Mouse (Mus musculus): ENCODE measurements around the gene Dip2a. TPM values are rescaled to one million over a fixed set of nuclear protein-coding genes. Genes with fewer than 3 reads are reported as not detected.
A peak's percentile ranks its signal among the peaks of the same experiment; 100 is the strongest.

Gene Dip2a
- total RNA-seq, 1 experiment from 2014 or later: 8.2 TPM

DNA sequence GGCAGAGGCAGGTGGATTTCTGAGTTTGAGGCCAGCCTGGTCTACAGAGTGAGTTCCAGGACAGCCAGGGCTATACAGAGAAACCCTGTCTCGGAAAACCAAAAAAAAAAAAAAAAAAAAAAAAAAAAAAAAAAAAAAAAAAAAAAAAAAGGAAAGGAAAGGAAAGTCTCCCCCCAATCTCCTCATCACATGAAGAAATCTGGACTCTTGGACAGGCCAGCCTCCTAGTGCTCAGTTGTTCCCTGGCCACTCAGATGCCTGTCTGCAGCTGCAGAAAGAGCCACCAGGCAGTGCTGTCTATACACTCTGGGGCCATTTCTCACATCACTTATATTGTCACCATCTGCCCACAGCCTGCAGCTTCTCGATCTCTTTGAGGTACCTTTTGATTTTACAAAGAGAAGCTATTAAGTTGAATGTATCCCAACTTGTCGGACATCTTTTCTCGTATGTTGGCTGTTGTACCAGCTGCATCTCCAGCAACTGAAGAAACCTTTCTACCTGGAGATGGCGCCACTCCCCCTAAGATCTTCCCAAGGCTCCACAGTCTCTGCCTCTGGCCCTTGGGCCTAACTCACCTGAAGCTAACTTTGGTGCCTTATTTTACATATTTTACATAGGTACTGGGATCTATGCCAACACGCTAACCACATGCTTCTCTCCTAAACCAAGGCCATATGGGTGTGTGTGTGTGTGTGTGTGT lies 18.6 kb downstream of the Dip2a start:
- no peak for ATAC-seq (replicated peaks; ENCODE audit: insufficient number of reproducible peaks, low FRiP score, low TSS enrichment, poor library complexity, severe bottlenecking)

DNA sequence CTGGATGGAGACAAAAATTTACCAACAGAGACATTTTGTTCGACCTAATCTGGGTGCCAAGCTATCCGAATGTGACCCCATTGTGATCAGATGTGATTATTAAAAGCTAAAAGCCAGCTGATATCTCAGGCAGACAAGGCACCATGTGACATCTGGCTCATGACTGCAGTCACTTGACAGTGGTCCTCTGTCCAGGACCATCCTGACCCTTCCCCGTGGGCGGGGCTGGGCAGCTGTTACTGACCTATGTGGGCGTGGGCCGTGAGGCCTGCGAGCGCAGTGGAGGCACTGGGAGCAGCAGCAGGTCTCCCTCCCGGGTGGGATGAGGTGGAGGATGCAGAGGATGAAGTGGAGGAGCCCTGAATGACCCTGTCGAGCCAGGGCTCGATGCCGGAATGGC lies 27.5 kb downstream of the Dip2a start:
- ATAC-seq (replicated peaks; ENCODE audit: insufficient number of reproducible peaks, low FRiP score, low TSS enrichment, poor library complexity, severe bottlenecking): no peak

DNA sequence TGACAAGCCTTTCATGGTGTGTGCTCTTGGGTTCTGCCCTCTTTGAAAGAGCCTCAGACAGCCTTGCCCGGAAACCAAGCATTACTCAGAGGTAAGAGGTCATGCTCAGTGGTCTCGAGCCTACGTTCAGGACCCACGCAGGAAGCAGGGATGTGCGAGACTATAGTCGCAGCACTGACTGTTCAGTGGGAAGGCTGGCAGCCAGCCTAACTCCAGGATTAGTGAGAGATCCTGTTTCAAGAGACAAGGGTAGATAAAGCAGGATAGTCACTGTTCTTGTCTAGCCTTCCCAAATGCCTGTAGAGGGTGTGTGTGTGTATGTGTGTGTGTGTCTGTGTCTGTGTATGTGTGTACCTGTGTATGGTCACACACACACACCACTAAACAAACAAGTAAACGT lies 28.9 kb downstream of the Dip2a start:
- ATAC-seq (replicated peaks; ENCODE audit: insufficient number of reproducible peaks, low FRiP score, low TSS enrichment, poor library complexity, severe bottlenecking): no peak

DNA sequence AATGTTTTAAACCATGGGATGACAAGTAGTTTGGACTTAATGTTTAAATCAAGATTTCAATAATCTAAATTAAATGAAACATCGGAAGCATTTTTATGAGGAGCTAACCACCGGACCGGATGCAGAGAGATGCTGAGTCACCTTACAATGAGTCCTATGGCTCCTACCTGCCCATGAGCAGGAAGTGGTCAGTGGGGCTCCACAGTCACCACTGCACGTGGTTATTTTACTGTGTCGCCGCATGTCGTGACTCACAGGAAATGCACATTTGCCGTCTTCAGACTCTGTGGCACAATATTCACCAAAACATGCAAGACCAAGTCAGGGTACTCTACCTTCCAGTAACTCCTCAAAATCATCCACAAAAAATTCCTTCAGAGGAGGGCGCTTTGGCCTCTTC lies 38.4 kb downstream of the Dip2a start:
- peak; percentile 53 for ATAC-seq (replicated peaks; ENCODE audit: insufficient number of reproducible peaks, low FRiP score, low TSS enrichment, poor library complexity, severe bottlenecking)

DNA sequence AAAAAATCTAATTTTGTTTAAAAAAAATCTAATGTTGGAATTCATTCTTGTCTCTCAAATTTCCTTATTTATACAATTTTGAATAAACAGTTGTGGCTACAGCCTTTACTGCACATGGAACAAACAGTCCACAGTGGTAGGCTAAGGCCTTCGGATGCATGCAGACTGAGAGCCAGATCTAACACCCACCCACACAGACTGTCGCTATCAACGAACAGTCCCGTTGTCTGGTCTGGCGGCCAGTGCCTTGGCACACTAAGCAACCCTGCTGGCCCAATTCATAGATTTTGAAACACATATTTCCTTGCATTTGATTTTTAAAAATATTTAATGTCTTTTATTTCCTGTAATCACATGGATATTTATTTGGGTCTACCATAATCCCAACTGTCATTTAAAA lies 45.0 kb downstream of the Dip2a start:
- ATAC-seq (replicated peaks; ENCODE audit: insufficient number of reproducible peaks, low FRiP score, low TSS enrichment, poor library complexity, severe bottlenecking): no peak

DNA sequence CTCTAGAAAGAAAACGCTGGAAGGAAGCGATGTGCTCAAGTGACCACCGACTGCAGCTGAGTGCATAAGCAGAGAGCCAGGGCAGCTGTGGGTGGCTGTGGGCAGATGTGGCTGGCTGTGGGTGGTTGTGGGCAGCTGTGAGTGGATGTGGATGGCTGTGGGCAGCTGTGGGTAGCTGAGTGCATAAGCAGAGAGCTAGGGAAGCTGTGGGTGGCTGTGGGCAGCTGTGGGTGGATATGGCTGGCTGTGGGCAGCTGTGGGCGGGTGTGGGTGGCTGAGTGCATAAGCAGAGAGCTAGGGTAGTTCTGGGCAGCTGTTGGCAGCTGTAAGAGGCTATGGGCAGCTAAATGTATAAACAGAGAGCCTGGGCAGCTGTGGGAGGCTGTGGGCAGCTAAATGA lies 51.9 kb downstream of the Dip2a start:
- ATAC-seq (replicated peaks; ENCODE audit: insufficient number of reproducible peaks, low FRiP score, low TSS enrichment, poor library complexity, severe bottlenecking): no peak

DNA sequence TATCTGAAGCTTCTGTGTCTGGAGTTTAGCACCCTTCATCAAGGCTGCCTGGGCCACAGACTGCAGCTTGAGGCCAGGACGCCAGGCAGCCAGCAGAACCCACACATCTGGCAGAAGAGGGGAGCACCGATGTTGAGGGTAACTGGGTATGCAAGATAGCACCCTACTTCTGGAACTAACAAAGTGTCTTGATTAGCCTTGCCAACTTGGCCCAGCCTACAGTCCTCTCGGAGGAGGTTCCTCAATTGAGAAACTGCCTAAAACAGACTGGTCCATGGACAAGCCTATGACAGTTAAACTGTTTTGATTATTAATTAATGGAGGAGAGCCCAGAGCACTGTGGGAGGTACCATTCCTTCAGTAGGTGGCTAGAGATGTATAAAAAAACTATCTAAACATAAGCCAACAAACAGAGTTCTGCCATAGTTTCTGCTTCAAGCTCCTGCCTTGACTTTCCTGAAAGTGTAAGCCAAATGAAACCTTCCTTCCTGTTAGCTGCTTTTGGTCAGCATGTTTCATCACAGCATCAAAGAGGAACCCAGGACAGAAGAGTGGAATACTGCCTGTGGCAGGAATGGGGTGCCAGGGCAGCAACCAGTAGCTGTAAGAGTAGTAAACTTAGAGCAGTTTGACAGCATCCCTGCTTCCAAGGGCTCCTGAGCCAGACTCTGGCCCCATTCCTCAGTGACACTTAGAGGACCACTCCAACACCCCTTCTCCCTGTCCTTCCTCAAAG lies 55.0 kb downstream of the Dip2a start:
- ATAC-seq (replicated peaks; ENCODE audit: insufficient number of reproducible peaks, low FRiP score, low TSS enrichment, poor library complexity, severe bottlenecking): no peak

DNA sequence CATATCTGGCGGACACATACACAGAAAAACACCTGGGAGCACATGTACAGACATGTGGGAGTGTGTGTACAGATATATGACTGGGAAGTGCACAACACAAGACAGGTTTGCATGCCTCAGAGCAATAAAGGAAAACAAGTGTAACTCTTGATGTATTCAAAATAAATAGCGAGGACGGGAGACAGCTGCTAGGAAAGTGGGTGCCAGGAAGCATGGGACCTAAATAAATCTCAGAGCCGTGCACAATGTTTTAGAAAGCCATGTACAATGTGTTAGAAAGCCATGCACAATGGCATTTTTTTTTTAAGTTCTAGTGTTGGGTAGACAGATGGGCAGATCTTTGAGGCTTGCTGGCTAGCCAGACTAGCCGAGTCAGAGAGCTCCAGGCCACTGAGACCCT lies 56.0 kb downstream of the Dip2a start:
- no peak for ATAC-seq (replicated peaks; ENCODE audit: insufficient number of reproducible peaks, low FRiP score, low TSS enrichment, poor library complexity, severe bottlenecking)

DNA sequence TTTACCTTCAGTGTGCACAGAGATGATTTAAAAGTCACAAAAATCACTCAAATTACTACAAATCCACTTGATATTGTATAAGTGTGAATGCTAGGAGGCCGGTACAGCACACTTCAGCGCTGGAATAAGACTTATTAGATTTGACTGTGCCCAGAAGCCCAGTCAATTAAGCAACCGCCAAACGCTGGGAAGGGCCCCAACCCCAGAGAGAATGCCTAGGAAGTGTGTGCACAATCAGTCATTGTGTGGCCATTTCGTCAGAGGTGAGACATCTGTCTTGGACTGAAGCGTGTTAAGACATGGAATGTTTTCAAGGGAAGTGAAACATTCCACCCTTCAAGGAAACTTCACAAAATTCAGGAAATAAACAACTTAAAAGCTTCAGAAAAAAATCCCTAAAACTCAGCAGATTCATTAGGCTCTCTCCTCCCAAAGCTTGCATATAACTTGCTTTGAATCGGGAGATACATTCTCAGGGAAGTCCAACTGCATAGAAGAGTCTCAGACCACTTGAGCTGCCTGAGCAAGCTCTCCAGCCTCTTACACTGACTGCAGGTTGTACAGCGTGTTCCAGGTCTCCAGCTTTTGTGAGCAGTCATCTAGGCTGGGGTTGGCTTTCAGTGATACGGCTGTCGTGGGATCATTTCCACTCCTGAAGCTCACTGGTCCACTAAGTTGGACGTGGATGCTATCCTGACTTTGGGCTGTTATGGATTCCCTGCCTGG lies 56.7 kb downstream of the Dip2a start:
- ATAC-seq (replicated peaks; ENCODE audit: insufficient number of reproducible peaks, low FRiP score, low TSS enrichment, poor library complexity, severe bottlenecking): no peak

DNA sequence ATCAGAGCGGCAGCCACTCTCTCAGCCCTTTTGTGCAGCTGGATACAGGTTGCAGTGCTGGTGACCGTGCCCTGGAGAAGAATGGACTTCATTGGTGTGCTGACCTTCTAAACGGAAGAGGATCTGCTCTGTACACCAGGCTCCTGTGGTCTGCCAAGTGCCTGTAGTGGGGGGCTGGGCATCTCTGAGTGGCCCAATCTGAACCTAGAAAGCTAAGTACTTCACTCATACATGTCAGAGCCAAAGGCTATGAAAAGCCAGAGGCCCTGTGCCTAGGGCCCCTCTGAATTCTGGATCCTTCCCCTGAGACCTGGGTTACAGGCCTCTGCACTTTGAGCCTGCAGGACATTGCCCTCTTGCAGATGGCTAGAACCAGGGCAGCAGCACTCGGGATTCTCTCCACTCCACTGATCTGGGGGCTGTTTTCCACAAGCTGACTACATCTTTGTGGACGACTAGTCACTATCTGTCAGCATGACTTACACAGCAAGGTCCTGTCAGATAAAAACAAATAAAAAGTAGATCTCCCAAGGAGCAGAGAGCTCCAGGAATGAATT lies 66.5 kb downstream of the Dip2a start:
- ATAC-seq (replicated peaks; ENCODE audit: insufficient number of reproducible peaks, low FRiP score, low TSS enrichment, poor library complexity, severe bottlenecking): no peak

DNA sequence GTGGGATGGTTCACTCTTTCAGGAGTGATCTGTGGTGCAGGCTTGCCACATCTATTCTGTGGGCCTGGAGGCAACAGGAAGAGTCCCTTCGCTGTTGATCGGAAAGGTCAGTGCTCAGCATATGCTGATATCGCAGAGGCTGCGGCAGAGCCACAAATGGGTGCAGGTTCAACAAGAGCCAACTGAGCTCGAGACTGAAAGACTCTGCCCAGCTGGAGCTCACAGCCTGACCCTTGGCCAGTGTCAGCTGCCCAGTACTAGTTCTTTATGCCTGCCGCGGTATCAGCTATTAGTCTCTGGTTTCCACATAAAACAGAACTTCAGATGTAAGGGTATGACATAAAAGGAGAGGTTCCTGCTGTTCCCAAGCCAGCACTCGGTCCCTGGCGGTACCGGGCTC lies 69.8 kb downstream of the Dip2a start:
- no peak for ATAC-seq (replicated peaks; ENCODE audit: insufficient number of reproducible peaks, low FRiP score, low TSS enrichment, poor library complexity, severe bottlenecking)

DNA sequence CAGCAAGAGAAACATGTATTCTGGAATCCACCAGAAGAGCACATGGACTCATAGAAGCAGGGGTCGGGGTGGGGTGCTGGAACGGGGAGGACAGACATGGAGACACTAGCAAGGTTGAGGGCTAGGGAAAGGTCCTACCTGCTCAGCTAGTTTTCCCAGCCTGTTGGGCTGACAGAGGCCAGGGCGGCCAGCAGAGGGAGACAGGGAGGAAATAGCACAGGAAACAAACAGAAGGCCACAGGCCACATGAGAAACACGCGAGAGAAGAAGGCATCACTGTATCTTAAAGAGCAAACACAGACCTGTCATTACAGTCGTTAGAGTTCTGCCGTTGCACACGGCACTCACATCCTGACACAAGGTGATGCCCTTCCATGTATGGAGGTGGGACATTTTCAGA lies 73.9 kb downstream of the Dip2a start:
- 0 out of 2 replicates have a peak, but pooled peaks have one; percentile 40 for ATAC-seq (replicated peaks; ENCODE audit: insufficient number of reproducible peaks, low FRiP score, low TSS enrichment, poor library complexity, severe bottlenecking)

DNA sequence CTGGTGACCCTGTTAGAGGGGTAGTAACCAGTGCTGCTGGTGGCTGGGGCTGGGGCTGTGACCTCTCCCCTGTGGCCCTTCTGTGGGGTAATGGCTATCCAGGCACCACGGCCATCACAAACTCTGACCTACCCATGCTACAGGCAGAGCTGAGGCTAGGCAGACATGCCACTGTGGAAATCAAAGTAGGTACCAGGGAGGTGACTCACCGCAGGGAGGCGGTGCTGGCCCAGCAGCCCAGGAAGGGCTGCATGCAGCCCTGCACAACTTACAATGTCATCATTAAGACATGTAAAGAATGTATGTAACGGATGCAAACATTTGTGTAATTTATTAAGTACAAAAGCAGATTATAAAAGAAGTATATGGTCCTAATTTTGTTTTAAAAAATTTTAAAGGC lies 82.7 kb downstream of the Dip2a start:
- ATAC-seq (replicated peaks; ENCODE audit: insufficient number of reproducible peaks, low FRiP score, low TSS enrichment, poor library complexity, severe bottlenecking): no peak

DNA sequence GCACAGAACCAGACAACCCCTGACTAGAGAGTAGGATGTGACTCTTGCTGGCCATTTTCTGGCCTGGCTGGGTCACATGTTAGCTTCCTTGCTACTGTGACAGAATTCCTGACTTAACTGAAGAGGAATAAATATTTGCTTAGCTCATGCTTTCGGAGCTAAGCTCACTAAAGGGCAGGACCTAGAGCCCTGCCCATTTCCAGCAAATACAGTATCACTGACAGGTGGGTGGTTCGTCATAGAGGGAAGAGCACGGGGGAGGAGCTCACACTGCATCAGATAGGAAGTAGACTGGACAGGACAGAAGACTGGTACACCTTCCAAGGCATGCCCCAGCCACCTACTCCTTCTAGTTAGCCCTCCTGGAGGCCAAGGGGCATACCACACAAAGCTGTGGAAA lies 83.6 kb downstream of the Dip2a start:
- ATAC-seq (replicated peaks; ENCODE audit: insufficient number of reproducible peaks, low FRiP score, low TSS enrichment, poor library complexity, severe bottlenecking): no peak

DNA sequence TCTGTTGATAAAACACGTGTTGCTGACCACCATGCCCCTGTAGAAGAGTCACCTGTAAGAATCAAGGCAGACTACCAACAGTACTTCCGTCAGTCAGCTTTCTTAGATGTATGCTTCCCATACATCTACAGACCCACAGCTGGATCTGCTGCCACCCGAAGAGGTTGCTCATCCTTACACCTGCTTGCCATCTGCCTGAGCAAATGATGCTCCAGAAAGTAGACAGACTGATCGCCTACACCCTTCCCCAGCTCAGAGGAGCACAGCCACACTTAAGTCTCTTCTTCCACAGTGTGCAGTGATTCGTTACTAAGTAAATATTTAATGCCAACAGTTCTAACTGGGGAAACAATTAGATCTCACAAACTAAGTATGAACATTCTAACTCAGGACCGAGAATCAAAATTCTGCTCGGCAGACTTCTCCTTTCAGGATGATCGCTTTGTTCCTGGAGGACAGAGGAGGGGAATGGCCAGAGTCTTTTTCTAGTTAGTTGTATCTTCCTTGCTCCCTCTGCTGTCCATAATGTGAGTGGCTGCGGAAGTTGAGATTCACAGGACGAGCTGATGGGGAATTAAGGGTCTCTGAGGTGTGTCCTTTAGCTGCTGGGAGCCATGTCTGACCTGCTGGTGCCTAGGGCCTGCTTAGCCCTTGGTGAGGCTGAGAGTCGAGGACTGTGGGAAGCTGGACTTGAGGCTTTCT lies 84.6 kb downstream of the Dip2a start:
- ATAC-seq (replicated peaks; ENCODE audit: insufficient number of reproducible peaks, low FRiP score, low TSS enrichment, poor library complexity, severe bottlenecking): no peak

DNA sequence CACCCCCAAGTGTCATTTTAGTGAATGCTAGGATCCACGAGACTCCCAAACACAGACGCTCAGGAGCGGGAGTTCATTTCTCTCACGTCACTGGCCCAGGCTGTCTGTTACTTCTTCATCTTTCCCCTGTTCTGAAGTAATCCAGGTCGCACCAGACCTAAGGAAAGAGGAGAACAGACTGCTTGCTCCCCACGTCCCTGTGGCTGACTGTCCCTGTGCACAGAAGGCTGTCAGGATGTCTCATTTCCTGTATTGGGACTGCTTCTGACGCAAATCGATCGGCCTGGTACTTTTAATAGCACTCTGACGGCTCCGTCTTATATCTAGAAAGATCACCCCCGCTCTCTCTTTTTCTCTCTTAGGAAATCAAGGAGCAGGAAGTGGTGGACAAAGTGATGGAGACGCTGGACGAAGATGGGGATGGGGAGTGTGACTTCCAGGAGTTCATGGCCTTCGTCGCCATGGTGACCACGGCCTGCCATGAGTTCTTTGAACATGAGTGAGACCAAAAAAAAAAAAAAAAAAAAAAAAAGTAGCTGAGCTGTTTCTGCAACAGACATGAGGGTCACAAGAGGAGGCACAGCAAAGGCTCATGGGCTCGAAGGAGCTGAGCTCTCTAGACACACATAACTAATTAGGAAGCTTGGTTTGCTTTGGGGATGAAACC lies 85.4 kb downstream of the Dip2a start:
- no peak for ATAC-seq (replicated peaks; ENCODE audit: insufficient number of reproducible peaks, low FRiP score, low TSS enrichment, poor library complexity, severe bottlenecking)

DNA sequence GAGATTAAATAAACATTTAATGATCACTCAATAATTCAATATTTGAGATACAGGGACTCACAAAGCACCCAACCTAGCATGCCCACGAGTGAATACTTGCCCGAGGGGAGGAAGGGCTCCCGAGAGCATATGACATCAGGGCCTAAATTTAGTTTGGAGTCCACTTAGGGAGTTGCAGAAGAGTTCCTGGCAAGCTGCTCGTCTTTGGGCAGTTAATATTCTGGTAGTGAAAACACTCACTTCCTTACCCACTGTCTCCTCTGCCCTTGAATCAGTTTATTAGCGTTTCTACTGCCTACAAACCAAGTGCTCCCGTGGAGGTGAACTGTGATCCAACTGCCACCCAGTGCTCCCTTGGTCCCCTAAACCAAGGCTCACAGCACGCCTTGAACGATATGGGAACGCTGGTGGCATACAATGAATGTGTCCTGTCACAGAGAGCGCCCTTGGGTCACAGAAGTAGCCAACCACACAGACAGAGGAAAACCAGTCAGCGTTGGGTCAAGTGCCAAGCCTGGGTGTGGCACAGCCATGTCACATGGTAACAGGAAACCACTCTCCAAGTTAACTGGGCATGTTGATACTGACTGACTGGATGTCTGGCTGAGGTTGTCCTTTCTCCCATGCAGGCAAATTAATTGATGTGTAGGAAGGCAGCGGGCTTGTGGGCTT lies 87.2 kb downstream of the Dip2a start:
- ATAC-seq (replicated peaks; ENCODE audit: insufficient number of reproducible peaks, low FRiP score, low TSS enrichment, poor library complexity, severe bottlenecking): peak; percentile 74

DNA sequence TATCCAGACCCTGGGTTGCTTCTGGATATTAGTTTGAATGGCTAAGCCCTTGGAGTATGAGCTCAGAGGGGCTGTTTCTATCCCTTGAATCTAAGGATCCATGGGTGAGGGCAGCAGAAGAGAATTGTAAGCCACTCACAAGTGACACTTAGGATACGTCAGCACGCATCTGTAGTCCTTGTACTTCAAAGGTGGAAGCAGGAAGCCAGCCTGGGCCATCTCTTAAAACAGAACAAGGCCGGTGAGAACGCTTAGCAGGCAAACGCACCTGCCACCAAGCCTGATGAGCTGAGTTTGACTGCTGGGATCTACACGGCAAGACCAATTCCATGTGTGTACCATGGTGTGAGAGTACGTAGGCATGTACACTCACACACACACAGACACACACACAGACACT lies 87.9 kb downstream of the Dip2a start:
- no peak for ATAC-seq (replicated peaks; ENCODE audit: insufficient number of reproducible peaks, low FRiP score, low TSS enrichment, poor library complexity, severe bottlenecking)
